Mouse (Mus musculus) hindbrain, postnatal 0 days (tissue): ENCODE measurements around the gene Zfp114. TPM values are rescaled to one million over a fixed set of nuclear protein-coding genes. Genes with fewer than 3 reads are reported as not detected.

Experiments used
- ATAC-seq: fragments of 200-750 bp; cut with Nextera tagmentation; 2 replicates; pipeline ENCODE4 v1.8.0; 2017; ENCODE audit warnings: mild to moderate bottlenecking, moderate TSS enrichment, moderate library complexity
- DNase-seq: peaks from one replicate; pipeline ENCODE4 v3.0.0-alpha.2; 2015; ENCODE audit warnings: low spot score
- H3K27ac ChIP-seq: fragments of 300-500 bp; sonication (generic); 2 replicates; pipeline ENCODE4 v1.5.1; 2014; ENCODE audit warnings: mild to moderate bottlenecking
- H3K27me3 ChIP-seq: fragments of 300-500 bp; sonication (generic); 2 replicates; pipeline ENCODE4 v1.6.1; 2014; ENCODE audit warnings: low read length, mixed read lengths; ENCODE audit not compliant: insufficient read depth
- H3K36me3 ChIP-seq: fragments of 300-500 bp; sonication (generic); 2 replicates; pipeline ENCODE4 v1.6.1; 2014; ENCODE audit warnings: low read length, mixed read lengths; ENCODE audit not compliant: insufficient read depth
- H3K4me1 ChIP-seq: fragments of 300-500 bp; sonication (generic); 2 replicates; pipeline ENCODE4 v1.6.1; 2014; ENCODE audit warnings: antibody characterized with exemption, low read length, mixed read lengths; ENCODE audit not compliant: insufficient read depth
- H3K4me2 ChIP-seq: fragments of 300-500 bp; sonication (generic); 2 replicates; pipeline ENCODE4 v1.6.1; 2014; ENCODE audit warnings: low read depth, mild to moderate bottlenecking, low read length, moderate library complexity, mixed read lengths
- H3K4me3 ChIP-seq: fragments of 300-500 bp; sonication (generic); 2 replicates; pipeline ENCODE4 v1.5.1; 2014; ENCODE audit warnings: low read length
- H3K9ac ChIP-seq: fragments of 300-500 bp; sonication (generic); replicated peaks from 2 replicates; pipeline ENCODE4 v1.6.1; 2014; ENCODE audit warnings: mild to moderate bottlenecking, low read length, moderate library complexity, mixed read lengths
- H3K9me3 ChIP-seq: fragments of 300-500 bp; sonication (generic); 2 replicates; pipeline ENCODE4 v1.6.1; 2016; ENCODE audit warnings: low read length, mixed read lengths
- CTCF ChIP-seq: IDR thresholded peaks from 2 replicates; pipeline ENCODE4 v1.5.1; 2016; ENCODE audit warnings: antibody characterized with exemption, control low read depth, low read depth
- WGBS: fragments of 180-500 bp; shearing (Covaris S2); extraction: QIAGEN DNeasy Blood & Tissue Kit; methylation state at CpG from one replicate; pipeline ENCODE4 v1.1.7; 2014; 5-methylcytosine and 5-hydroxymethylcytosine counted together
- polyA plus RNA-seq: library from polyadenylated mRNA; unstranded; fragments of >200 nt; fragmentation: Nextera tagmentation; extraction: Ambion mirVana; gene quantifications from 2 replicates; pipeline ENCODE4 v1.2.1, GENCODE M21; 2015
- total RNA-seq: library from RNA; depleted of rRNA; stranded (reverse); fragments of >200 nt; gene quantifications from 2 replicates; pipeline ENCODE4 v1.2.3, GENCODE M21; 2014

Gene Zfp114
- total and polyA plus RNA-seq, 2 experiments from 2014 or later = 3.0 to 5.5 TPM

- no peak; the same call in 1 of the 2 replicates for ATAC-seq
- WGBS = 53% methylated on average over 6 of the region's 6 CpGs
- no peaks in the 10 kb centered on the region for H3K27me3 ChIP-seq
- no peaks in the 10 kb centered on the region for H3K9me3 ChIP-seq
- H3K27ac ChIP-seq = no peak overlapping the region
- peak overlapping the region; percentile 56 for H3K4me2 ChIP-seq
- no peak for TF ChIP-seq CTCF
- H3K4me3 ChIP-seq = peak overlapping the region; percentile 57
- DNase-seq = no peak
- H3K9ac ChIP-seq = peak overlapping the region; percentile 65; the same call in 1 of the 2 replicates
- H3K36me3 ChIP-seq = no peaks in the 10 kb centered on the region
- no peaks in the 10 kb centered on the region for H3K4me1 ChIP-seq
Observed at GRCm38 (mm10) chr7:24175337-24175711, 464 bp downstream of the Zfp114 start.

GRCm38 (mm10) chr7:24187611-24188010 lies 12.8 kb downstream of the Zfp114 start:
- Histone ChIP-seq H3K4me1 (no peaks in the 10 kb centered on the region), H3K9me3 (no peaks in the 10 kb centered on the region), H3K4me3 (no peak overlapping the region), H3K9ac (no peak overlapping the region), H3K27ac (no peak overlapping the region), H3K36me3 (no peaks in the 10 kb centered on the region), H3K27me3 (no peaks in the 10 kb centered on the region), H3K4me2 (no peak overlapping the region)
- TF ChIP-seq CTCF = no peak
- DNase-seq = no peak
- no peak for ATAC-seq
- 78% methylated on average over 1 of the region's 1 CpGs for WGBS

GRCm38 (mm10) chr7:24188901-24189570 lies 14.2 kb downstream of the Zfp114 start:
- Histone ChIP-seq H3K4me2 (no peak overlapping the region), H3K27ac (no peak overlapping the region), H3K27me3 (no peaks in the 10 kb centered on the region), H3K9ac (no peak overlapping the region), H3K9me3 (no peaks in the 10 kb centered on the region), H3K4me3 (no peak overlapping the region), H3K36me3 (no peaks in the 10 kb centered on the region; the same call in 1 of the 2 replicates), H3K4me1 (no peaks in the 10 kb centered on the region)
- no peak for TF ChIP-seq CTCF
- 72% methylated on average over 4 of the region's 4 CpGs for WGBS
- ATAC-seq = no peak
- no peak for DNase-seq

GRCm38 (mm10) chr7:24189571-24189944 lies 14.7 kb downstream of the Zfp114 start:
- no peaks in the 10 kb centered on the region for H3K27me3 ChIP-seq
- 80% methylated on average over 5 of the region's 5 CpGs for WGBS
- DNase-seq = no peak

GRCm38 (mm10) chr7:24191361-24191760 lies 16.5 kb downstream of the Zfp114 start:
- Histone ChIP-seq H3K27me3 (no peaks in the 10 kb centered on the region), H3K36me3 (no peaks in the 10 kb centered on the region; the same call in 1 of the 2 replicates), H3K4me1 (no peaks in the 10 kb centered on the region), H3K4me3 (no peak overlapping the region), H3K9me3 (no peaks in the 10 kb centered on the region), H3K4me2 (no peak overlapping the region), H3K27ac (no peak overlapping the region), H3K9ac (no peak overlapping the region)
- 96% methylated on average over 2 of the region's 2 CpGs for WGBS
- TF ChIP-seq CTCF = no peak
- ATAC-seq (no peak), DNase-seq (no peak)

More at GRCm38 (mm10) chr7:24189571-24189944, 14.7 kb downstream of the Zfp114 start:
- Histone ChIP-seq H3K36me3 (no peaks in the 10 kb centered on the region; the same call in 1 of the 2 replicates), H3K4me3 (no peak overlapping the region), H3K4me2 (no peak overlapping the region), H3K9me3 (no peaks in the 10 kb centered on the region), H3K27ac (no peak overlapping the region), H3K4me1 (no peaks in the 10 kb centered on the region), H3K9ac (no peak overlapping the region)
- ATAC-seq = no peak
- TF ChIP-seq CTCF = no peak

- TF ChIP-seq CTCF = no peak
- Histone ChIP-seq H3K36me3 (peaks cover 3% of the 10 kb centered on the region), H3K4me1 (no peaks in the 10 kb centered on the region), H3K9me3 (no peaks in the 10 kb centered on the region), H3K4me2 (no peak overlapping the region), H3K27ac (no peak overlapping the region), H3K4me3 (no peak overlapping the region), H3K27me3 (no peaks in the 10 kb centered on the region), H3K9ac (no peak overlapping the region)
- no peak for ATAC-seq
- no peak for DNase-seq
- 97% methylated on average over 3 of the region's 3 CpGs for WGBS
Observed at GRCm38 (mm10) chr7:24193157-24193556, 18.3 kb downstream of the Zfp114 start.

- H3K4me3 ChIP-seq = no peak overlapping the region
- no peaks in the 10 kb centered on the region for H3K27me3 ChIP-seq
- no peak overlapping the region for H3K4me2 ChIP-seq
- no peak for DNase-seq
- ATAC-seq = no peak
- no peak overlapping the region for H3K27ac ChIP-seq
- H3K9me3 ChIP-seq = no peaks in the 10 kb centered on the region
- H3K9ac ChIP-seq = no peak overlapping the region
- WGBS = 96% methylated on average over 4 of the region's 4 CpGs
- no peaks in the 10 kb centered on the region for H3K4me1 ChIP-seq
- H3K36me3 ChIP-seq = peaks cover 23% of the 10 kb centered on the region
- no peak for TF ChIP-seq CTCF
Observed at GRCm38 (mm10) chr7:24196961-24197360, 22.1 kb downstream of the Zfp114 start.
